Mouse (Mus musculus): Measurements from ENCODE around the gene Chaf1a.

Gene Chaf1a

DNA sequence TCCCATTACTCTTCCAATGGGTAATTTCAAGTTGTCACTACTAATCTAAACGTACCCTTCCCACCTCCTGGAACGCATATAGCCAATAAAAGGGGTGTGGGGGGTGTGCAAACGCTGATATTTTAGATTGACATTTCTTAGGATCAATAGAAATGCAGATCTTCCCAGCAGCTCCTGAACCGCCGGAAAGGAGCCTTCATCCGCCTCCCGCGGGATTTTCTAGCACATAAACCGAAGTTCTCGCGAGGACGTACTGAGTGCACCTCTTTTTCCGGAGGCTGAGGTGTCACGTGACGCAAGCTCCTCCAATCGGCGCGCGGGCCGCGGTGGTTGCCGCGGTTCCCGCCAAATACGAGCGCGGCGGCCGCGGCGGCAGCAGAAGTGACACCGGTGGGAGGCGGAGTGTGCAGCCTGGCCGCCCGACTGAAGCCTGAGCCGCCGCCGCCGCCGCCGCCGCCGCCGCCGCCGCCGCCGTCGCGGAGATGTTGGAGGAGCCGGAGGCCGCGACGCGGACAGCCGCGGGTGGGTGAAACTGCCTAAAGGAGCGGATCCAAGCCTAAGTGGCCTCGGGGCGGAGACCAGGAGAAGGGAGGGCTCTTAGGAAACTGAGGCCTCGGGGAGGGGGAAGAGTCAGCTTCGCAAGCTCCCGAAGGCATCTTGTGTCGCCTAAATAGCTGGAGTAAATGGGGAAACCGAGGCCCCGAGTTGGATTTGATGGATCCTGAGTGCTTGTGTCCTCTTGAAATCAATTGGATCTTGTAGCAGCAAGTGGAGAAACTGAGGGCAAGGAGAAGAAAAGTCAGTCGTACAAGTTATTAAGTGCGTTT, at the start of gene Chaf1a:
TSS of gene Chaf1a (plus strand) at position 410 of the 827 bp plus-strand sequence.
- DNase-seq (ENCODE audit: low read depth, low spot score), result peak; percentile 96

DNA sequence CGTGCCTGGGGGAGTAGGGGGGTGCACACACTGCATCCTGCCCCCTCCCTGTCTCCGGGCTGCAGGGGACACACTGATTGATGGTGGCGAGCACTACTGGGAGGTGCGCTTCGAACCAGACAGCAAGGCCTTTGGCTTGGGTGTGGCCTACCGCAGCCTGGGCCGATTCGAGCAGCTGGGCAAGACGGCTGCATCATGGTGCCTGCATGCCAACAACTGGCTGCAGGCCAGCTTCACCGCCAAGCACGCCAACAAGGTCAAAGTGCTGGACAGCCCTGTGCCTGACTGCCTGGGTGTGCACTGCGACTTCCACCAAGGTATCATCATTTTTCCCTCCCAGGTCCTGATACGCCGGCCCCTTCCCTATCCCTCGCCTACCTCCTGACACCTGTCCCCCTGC, 44.2 kb upstream of the Chaf1a start:
- no peak for DNase-seq (ENCODE audit: low read depth, low spot score)

DNA sequence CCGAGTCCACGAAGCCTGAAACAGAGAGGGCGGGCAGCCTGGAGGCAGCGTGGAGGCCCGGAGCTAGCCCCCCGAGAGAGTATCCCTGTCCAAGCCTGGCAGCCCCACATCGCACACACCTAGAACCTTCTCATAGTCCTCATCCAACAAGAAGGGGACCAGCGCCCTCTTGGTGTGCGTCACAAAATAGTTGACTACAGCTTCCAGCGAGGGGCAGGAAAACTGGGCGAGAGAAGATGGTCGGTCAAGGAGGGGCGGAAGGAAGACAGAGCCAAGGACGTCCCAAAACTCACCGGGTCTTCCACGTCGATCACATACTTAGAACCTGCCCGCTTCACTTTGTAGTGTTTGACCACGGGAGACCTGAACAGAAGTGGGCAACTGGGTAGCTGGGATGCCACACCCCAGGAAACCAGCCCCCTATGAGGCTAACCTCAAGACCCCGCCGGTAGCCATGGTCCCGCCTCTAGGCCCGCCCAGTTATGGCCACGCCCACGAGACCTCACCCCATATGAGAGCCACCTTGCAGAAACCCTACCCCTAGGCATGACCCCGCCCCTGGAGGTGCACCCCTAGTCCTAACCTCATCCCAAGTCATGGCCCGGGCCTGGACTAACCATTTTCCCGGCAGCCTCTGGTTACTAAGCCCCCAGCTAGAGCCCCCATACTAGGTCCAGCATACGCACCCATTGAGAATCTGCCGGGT, 40.3 kb upstream of the Chaf1a start:
- no peak for DNase-seq (ENCODE audit: low read depth, low spot score)

DNA sequence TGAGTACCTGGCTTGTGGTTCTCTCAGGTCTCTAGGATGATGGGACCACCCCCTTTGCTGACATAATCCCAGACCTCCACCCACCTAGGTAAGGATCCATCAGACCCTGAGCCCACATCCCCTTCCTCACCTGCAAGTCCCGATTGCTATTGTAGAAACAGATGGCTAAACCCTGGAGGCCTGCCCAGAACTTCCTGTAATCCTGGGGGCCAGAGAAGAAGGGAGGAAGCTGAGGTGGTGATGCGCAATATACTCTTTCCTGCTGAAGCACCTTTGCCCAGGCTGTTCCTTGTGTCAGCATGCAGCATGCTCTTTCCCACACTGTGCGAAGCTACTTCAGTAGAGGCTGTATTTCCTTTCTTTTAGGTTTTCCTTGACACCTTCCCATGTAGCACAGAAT, 37.2 kb upstream of the Chaf1a start:
- DNase-seq (ENCODE audit: low read depth, low spot score), result no peak

DNA sequence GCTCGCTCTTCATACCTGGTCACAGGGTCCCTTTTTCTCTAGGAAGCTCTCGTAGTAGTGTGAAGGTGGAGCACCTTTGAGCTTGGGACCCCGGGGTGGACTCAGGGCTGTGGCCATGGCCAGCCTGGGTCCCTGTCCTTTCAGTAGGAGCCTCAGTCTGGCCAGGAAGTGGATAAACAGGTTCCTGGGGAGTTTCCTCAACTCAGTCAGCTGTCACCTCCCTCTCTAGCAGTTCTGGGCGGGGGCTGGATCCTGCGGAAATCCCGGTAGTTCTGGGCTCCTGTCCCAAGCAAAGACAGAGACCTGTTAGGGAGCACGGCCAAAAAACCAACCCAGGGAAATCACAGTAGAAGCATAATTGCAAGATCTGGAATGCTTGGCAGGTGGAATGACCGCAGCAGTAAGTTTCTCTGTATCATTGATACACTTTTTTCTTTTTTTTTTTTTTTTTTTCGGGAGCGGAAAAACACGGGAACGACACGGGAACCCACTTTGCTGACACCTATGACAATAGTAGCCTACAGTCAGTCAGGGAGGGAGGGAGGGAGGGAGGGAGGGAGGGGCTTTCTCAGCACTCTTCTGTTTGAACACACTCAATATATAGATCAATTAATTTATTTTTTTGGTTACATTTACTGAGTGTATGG, 34.7 kb upstream of the Chaf1a start, which contains the start of the genes Stap2 and Mpnd:
TSS of gene Stap2 (minus strand) at position 170 of the 647 bp plus-strand sequence.
TSS of gene Mpnd (plus strand) at position 297 of the 647 bp plus-strand sequence.
- DNase-seq (ENCODE audit: low read depth, low spot score), result peak; percentile 57

DNA sequence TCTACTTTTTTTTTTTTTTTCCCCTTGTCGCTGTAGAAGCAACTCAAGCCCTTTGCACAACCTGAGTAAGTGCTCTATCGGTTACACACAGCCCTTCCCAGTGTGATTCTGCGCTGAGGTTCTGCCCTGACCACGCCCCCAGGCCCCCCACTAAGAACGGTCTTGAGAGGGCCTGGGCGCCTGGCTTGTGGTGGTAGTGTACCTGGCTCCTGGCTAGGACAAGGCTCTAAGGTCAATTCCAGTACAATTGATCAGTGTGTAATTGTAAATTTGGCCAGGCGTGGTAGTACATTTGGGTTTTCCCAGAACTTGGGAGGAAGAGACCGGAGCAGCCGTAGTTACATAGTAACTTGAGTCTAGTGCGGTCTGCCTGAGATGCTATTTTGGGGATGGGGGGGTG, 33.3 kb upstream of the Chaf1a start:
- DNase-seq (ENCODE audit: low read depth, low spot score), result no peak

DNA sequence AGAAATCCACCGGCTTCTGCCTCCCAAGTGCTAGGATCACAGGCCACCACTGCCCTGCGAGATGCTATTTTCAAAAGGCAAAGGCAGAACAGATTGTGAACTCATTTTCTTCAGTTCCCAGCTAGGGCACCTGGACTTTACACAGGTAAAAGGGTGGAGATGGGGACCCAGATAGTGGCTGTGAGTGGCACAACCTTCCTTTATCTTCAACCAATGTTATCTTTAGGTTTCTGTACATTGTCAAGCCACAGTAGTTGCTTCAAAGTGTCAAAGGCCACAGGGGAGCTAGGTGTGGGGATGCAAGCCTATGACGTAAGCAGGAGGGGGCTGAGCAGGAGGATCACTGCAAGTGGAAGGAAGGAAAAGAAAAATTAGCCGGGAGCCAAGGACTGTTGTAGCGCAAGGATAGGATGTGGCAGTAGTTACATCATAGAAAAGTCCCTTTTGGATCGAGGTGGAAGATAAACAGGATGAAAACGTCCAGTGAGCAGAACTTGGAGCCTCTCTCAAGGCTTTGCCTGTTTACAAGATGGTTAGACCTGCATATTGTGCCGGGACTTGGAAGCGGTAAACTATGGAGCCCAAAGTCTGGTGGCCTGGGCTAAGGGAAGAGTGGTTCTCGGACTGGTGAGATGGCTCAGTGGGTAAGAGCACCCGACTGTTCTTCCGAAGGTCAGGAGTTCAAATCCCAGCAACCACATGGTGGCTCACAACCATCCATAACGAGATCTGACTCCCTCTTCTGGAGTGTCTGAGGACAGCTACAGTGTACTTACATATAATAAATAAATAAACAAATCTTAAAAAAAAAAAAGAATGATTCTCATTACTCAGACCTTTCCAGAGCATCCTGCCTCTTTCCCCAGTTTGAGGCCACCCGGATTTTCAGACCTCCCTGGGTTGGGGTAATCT, 32.5 kb upstream of the Chaf1a start:
- no peak for DNase-seq (ENCODE audit: low read depth, low spot score)

DNA sequence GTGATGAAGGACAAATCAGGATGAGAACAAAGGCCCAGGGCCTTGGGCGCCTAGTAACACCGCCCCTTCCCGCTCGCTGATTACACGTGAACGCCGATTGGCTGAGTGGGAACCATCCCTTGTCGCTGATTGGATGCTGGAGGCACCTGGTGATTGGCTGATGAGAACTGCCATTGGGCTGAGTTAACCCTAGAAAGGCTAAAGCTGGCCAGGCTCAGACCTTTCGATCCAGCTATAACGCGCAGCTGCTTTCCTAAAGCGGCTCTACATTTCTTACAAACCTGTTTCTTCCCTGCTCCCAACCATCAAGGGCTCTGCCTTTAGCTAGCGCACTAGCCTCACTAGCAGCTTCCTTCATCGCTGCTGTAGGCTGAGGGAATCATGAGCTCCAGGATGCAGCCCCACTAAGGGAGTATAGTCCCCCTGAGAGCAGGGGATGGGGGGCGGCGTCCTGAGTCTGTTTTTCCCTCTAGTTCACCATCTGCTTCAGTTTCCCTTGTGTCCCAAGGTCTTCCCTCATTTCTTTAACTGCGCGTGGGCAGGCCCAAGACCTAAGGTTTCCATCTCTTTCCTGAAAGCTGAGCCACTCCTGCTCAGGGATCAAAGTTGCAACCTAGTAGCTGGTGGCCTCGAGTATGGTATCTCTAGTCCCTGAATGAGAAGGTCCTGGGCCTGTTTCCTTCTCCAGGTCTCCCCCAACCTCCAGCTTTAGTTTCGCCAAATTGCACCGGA, 31.7 kb upstream of the Chaf1a start:
- peak; percentile 83 for DNase-seq (ENCODE audit: low read depth, low spot score)

DNA sequence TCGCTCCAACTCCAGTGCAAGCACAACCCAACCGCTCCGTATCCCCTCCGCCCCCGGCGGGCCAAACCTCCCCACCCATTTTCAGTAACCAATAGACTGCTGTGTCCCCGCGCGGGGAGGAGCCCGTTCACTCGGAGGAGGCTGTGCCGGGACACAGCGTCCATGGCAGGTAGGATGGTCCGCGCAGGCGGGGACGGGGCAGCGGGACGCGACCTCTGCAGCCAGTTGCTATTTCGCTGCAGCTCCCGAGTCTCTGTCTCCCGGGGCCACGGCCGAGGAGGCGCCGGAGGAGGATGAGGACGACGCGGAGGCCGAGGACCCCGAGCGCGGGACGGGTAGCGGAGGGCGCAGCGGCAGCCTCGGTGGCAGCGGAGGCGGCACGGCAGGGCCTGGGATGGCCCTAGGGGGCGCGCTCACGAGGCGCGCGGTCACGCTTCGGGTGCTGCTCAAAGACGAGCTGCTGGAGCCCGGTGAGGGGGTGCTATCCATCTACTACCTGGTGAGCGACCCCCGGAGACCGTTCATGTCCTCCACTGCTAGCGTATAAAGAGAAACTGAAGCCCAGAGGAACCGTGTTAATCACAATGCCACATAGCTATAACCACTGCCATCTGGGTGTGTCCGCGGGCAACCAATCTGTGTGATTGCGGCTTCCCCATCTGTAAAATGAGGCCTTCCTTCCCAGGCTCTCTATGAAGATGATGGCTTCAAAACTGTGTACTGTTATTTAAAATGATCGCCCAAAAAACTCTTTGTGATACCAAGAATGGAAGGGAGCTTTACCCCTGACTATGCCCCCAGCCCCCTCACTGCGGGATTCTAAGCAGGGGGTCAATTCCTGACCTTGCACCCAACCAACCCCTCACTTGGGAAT, 30.9 kb upstream of the Chaf1a start:
- DNase-seq (ENCODE audit: low read depth, low spot score), result peak; percentile 64

DNA sequence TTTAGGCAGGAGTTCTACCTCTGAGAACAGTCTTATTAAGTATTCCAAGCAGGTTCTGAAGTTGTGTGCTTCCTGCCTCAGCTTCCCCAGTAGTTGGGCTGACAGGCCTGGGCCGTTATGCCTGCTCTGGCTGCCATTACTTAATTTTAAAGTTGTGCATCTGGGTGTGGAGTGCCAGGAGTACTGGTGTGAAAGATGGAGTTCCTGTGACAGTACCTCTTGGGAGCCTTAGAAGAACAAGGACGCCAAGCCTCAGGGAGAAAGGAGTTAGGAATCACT, 30.3 kb upstream of the Chaf1a start:
- no peak for DNase-seq (ENCODE audit: low read depth, low spot score)

DNA sequence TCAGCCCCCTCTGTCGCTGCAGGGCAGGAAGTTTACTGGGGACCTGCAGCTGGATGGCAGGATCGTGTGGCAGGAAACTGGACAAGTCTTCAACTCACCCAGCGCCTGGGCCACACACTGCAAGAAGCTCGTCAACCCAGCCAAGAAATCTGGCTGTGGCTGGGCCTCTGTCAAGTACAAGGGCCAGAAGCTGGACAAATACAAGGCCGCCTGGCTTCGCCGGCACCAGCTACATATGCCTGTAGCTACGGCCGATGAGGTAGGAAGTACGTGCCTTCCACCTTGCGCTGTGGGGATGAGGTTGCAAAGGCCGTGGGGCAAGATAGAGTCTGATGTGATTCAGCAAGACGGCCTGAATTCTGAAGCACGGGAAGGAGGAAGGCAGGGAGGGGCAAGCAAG, 30.0 kb upstream of the Chaf1a start:
- DNase-seq (ENCODE audit: low read depth, low spot score), result no peak

DNA sequence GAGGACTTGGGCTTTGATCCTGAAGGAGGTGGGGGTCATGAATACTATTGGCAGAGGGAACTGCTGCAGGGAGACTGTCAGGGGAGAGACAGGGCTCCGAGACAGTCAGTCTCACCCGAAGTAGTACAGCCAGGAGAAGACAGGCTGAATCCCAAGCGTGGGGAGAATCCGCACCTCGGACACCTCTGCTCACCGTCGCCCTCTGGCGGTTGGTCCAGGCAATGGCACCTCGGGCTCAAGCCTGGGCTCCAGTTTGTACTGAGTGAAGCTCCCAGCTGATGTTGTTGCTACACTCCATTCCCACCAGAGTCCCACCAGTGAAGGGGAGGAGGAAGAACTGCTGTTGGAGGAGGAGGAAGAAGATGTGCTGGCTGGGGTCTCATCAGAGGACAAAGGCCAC, 29.6 kb upstream of the Chaf1a start:
- DNase-seq (ENCODE audit: low read depth, low spot score), result peak; percentile 62

DNA sequence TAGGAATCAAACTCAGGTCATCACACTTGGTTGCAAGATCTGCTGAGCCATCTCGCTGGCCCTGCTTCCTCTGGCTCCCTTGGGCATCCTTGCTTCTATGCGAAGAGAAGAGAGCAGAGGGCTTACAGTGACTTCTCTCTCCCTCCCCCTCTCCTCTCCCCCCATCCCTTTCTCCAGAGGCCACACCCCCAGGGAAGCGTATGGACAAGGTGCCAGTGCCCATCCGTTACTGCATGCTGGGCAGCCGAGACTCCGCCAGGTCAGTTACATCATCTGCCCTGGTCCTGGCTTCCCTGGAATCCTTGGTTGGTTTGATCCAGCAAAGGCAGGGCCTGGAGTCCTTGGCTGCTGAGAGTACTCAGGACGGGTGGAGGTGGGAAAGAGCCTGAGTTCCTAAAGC, 28.8 kb upstream of the Chaf1a start:
- no peak for DNase-seq (ENCODE audit: low read depth, low spot score)

DNA sequence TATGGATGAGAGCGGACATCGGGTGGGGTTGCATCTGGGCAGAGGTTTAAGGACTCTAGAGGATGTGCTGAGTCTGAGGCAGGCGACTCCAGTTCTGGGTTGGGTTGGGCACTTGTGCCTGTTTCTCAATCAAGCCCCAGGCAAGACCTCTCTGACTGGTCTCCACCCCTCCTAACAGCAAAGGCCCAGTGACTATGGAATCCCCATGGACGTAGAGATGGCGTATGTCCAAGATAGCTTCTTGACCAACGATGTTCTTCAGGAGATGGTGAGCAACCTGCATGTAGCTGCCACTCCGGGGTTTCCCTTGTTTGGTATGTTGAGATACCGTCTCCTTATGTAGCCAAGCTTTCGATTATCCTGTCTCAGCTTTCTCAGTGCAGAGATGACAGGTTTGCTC, 24.9 kb upstream of the Chaf1a start:
- DNase-seq (ENCODE audit: low read depth, low spot score), result no peak

DNA sequence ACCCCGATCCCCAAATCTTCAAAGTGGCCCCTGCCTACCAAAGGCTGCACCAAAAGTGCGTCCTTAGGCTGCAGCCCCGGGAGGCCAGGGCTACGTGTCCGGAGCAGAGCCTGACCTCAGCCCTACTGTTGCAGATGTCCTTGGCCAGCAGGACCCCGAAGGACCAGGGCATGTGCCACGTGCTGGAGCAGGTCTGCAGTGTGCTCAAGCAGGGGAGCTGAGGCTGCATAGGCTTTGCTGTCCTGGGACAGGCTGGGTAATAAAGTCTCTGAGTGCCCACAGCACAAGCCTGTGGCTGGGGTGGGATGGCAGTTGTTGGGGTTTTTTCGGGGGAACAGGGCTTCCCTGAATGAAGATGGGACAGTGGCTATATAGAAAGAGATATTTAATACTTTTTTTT, 23.9 kb upstream of the Chaf1a start:
- DNase-seq (ENCODE audit: low read depth, low spot score), result no peak

DNA sequence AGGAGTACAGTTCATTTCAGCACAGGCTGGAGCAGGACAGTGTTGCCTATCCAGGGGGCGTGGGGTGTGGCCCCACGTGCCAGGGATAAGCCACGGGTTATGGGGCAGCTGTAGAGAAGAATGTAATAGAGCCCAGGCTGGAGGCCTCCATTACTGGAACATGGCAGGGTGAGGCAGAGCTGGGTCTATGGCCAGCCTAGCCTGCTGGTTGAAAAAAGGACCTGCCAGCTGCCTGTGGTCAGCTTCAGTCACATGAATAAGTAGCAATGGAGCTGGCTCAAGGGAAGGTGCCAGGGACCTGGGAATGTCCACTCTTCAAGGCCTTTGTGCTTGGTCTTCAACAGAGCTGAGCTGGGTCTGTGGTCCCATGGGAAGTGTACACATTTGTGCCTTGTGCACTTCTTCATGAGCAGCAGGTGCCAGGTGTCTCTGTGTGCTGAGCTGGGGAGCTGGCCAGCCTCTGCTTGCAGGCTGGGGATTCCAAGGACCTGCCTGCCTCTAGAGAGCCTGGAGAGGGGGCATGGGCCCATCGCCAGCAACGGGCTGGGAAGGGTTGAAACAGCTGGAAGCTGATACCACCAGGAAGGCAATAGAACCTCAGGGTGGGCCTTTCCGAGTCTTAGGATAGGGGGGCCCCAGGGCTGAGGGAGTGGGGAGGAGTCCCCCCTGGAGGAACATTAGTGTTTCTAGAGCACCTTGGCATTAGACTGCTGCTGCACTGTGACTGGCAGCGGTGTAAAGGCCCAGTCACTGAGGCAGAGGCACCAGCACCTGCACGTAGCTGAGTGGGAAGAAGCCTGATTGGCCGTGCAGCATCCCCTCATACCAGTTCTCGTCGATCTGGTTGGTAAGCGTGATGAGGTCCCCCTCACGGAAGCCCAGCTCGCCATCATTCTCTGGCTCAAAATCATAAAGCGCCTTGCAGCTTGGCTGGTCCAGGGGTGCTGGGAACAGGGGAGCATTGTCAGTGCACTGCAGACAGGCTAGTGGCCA, 23.1 kb upstream of the Chaf1a start:
- DNase-seq (ENCODE audit: low read depth, low spot score), result no peak

DNA sequence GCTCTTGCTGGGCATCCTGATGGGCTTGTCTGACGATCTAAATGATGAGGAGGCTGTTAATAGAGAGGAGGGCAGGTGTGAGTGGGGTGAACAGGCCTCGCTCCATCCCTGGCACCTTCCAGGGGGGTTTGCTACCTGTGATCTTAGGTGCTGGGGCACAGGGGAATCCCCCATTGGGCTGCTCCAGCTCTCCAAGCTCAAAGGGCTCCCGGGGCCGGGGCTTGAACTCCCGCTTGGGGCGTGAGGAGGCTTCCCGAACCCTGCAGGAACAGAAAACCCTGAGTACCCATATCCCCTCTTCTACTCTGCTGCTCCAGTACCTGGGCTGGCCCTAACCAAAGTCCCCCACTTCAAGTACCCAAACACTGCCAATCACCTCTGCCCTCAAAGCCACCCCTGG, 22.4 kb upstream of the Chaf1a start:
- DNase-seq (ENCODE audit: low read depth, low spot score), result no peak

DNA sequence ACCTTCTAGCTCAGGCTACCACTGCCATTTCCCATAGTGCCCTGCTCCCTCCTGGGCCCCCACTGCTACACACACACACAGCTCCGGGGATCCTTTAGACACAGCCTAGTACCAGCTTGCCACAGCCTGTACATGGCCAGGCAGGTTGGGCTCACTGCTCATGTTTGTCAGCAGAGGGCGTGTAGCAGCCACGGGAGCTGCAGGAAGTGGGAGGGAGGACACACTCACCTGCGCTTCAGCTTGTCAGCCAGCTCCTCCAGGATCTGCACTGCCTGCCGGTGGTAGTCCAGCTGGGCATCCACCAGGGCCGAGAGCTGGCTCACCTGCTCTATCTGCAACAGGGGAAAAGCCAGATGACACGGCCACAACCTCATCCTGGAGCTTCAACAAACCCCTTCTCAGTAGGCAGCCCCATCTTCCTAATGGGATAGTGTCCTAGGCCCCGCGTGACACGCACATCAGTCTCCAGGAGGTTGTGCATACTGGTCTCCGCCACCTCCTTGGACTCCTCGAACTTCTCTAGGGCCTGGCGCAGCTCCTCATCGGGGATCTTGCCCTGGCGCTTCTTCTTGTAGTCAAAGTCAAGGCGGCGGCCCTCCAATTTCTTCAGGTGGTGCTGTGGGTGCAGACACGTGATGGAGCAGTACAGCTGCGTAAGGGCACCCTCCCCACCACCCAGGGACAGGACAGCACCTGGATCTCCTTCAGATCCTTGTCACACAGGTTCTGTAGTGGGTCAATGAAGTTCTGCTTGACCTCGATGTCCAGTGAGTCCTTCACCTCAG, 21.7 kb upstream of the Chaf1a start:
- DNase-seq (ENCODE audit: low read depth, low spot score), result no peak
